Mouse (Mus musculus): Measurements from ENCODE around the gene Smim24. TPM values are rescaled to one million over a fixed set of nuclear protein-coding genes. Genes with fewer than 3 reads are reported as not detected.

Smim24 gene
- polyA plus RNA-seq, 1 experiment from 2014 or later = 1.5 TPM

DNA sequence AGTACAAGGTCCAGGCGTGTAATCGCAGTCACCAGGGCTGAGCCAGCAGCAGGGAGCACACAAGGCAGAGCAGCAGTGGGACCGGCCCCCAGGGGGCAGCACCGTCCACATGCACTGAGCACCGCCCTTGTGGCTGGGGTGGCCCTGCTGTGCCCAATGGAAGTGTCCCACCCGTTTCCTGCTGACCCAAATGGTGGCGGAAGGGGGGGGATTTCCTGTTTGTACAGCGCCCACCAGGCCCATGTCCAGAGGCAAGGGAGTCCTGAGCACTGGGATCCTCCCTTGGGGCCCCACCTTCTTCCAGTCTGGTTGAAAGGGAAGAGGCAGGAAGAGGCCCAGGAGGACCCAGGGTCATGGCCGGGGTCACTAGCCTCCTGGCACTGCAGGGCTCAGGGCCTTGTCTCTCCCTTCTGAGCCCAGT lies 16.0 kb downstream of the Smim24 start:
- 17% methylated on average over 7 of the region's 9 CpGs for WGBS
- peaks cover 30% of the 10 kb centered on the region for H3K36me3 ChIP-seq (ENCODE audit: control insufficient read depth, insufficient read depth, low read length)
- ATAC-seq (peak; percentile 40; the same call in 1 of the 2 replicates), DNase-seq (ENCODE audit: low spot score) (peak; percentile 63)
- H3K27ac ChIP-seq (ENCODE audit: low read depth, low read length) = no peak overlapping the region
- no peak overlapping the region for H3K4me2 ChIP-seq (ENCODE audit: low read length)
- no peaks in the 10 kb centered on the region for H3K9me3 ChIP-seq (replicated peaks; ENCODE audit: control insufficient read depth, low read length)
- no peak overlapping the region for H3K4me3 ChIP-seq (ENCODE audit: low read depth, low read length)
- H3K27me3 ChIP-seq (replicated peaks; ENCODE audit: control insufficient read depth, insufficient read depth, low read length) = 0 out of 2 replicates have a peak, but pooled peaks cover 5% of the 10 kb centered on the region
- H3K4me1 ChIP-seq (ENCODE audit: control insufficient read depth, insufficient read depth, low read length) = peaks cover 16% of the 10 kb centered on the region
- no peak overlapping the region for H3K9ac ChIP-seq (ENCODE audit: low read length)

GRCm38 (mm10) chr10:81409330-81409729 lies 16.5 kb downstream of the Smim24 start:
- Histone ChIP-seq H3K4me3 (ENCODE audit: low read depth, low read length) (no peak overlapping the region), H3K9me3 (replicated peaks; ENCODE audit: control insufficient read depth, low read length) (no peaks in the 10 kb centered on the region), H3K4me1 (ENCODE audit: control insufficient read depth, insufficient read depth, low read length) (peaks cover 21% of the 10 kb centered on the region), H3K27ac (ENCODE audit: low read depth, low read length) (no peak overlapping the region), H3K4me2 (ENCODE audit: low read length) (no peak overlapping the region), H3K9ac (ENCODE audit: low read length) (no peak overlapping the region), H3K36me3 (ENCODE audit: control insufficient read depth, insufficient read depth, low read length) (peaks cover 26% of the 10 kb centered on the region), H3K27me3 (replicated peaks; ENCODE audit: control insufficient read depth, insufficient read depth, low read length) (0 out of 2 replicates have a peak, but pooled peaks cover 5% of the 10 kb centered on the region)
- ATAC-seq = no peak
- DNase-seq (ENCODE audit: low spot score) = no peak
- 13% methylated on average over 8 of the region's 8 CpGs for WGBS

GRCm38 (mm10) chr10:81410350-81410749 lies 17.5 kb downstream of the Smim24 start:
- DNase-seq (ENCODE audit: low spot score) (no peak), ATAC-seq (no peak)
- H3K9me3 ChIP-seq (replicated peaks; ENCODE audit: control insufficient read depth, low read length) = no peaks in the 10 kb centered on the region
- H3K27ac ChIP-seq (ENCODE audit: low read depth, low read length) = no peak overlapping the region
- H3K4me1 ChIP-seq (ENCODE audit: control insufficient read depth, insufficient read depth, low read length) = peaks cover 25% of the 10 kb centered on the region
- H3K4me2 ChIP-seq (ENCODE audit: low read length) = no peak overlapping the region
- H3K27me3 ChIP-seq (replicated peaks; ENCODE audit: control insufficient read depth, insufficient read depth, low read length) = 0 out of 2 replicates have a peak, but pooled peaks cover 5% of the 10 kb centered on the region
- no peak overlapping the region; the same call in 1 of the 2 replicates for H3K9ac ChIP-seq (ENCODE audit: low read length)
- 63% methylated on average over 4 of the region's 4 CpGs for WGBS
- no peak overlapping the region for H3K4me3 ChIP-seq (ENCODE audit: low read depth, low read length)
- peaks cover 20% of the 10 kb centered on the region for H3K36me3 ChIP-seq (ENCODE audit: control insufficient read depth, insufficient read depth, low read length)

DNA sequence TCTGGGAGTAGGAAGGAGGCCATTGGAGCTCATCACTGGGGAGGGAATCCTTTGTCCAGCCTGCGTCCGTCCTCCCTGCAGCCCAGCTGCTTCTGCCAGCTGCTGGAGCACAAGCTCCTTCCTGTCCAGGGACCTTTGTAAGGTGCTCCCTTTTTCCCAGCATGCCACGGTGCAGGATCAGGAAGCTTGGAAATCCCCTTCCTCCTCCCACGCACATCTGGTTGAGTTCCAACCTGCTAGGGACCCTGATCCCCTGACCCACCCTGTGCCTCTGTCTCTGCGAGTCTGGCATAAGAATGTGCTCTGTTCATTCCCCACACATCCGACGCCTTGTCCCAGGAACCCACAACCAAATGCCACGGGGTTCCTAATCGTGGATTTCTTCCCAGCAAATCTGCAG lies 18.1 kb downstream of the Smim24 start:
- 83% methylated on average over 9 of the region's 9 CpGs for WGBS
- H3K4me3 ChIP-seq (ENCODE audit: low read depth, low read length) = no peak overlapping the region
- H3K9me3 ChIP-seq (replicated peaks; ENCODE audit: control insufficient read depth, low read length) = no peaks in the 10 kb centered on the region
- peak overlapping the region; percentile 71; the same call in 1 of the 2 replicates for H3K27ac ChIP-seq (ENCODE audit: low read depth, low read length)
- no peak for DNase-seq (ENCODE audit: low spot score)
- peaks cover 27% of the 10 kb centered on the region for H3K4me1 ChIP-seq (ENCODE audit: control insufficient read depth, insufficient read depth, low read length)
- H3K9ac ChIP-seq (ENCODE audit: low read length) = no peak overlapping the region
- H3K36me3 ChIP-seq (ENCODE audit: control insufficient read depth, insufficient read depth, low read length) = peaks cover 20% of the 10 kb centered on the region
- ATAC-seq = no peak
- no peak overlapping the region for H3K4me2 ChIP-seq (ENCODE audit: low read length)
- 0 out of 2 replicates have a peak, but pooled peaks cover 5% of the 10 kb centered on the region for H3K27me3 ChIP-seq (replicated peaks; ENCODE audit: control insufficient read depth, insufficient read depth, low read length)

GRCm38 (mm10) chr10:81411471-81412400 lies 18.9 kb downstream of the Smim24 start:
- Histone ChIP-seq H3K4me3 (ENCODE audit: low read depth, low read length) (no peak overlapping the region), H3K27me3 (replicated peaks; ENCODE audit: control insufficient read depth, insufficient read depth, low read length) (0 out of 2 replicates have a peak, but pooled peaks cover 5% of the 10 kb centered on the region), H3K27ac (ENCODE audit: low read depth, low read length) (peak overlapping the region; percentile 71), H3K4me1 (ENCODE audit: control insufficient read depth, insufficient read depth, low read length) (peaks cover 32% of the 10 kb centered on the region), H3K9ac (ENCODE audit: low read length) (no peak overlapping the region), H3K9me3 (replicated peaks; ENCODE audit: control insufficient read depth, low read length) (no peaks in the 10 kb centered on the region), H3K4me2 (ENCODE audit: low read length) (no peak overlapping the region), H3K36me3 (ENCODE audit: control insufficient read depth, insufficient read depth, low read length) (peaks cover 14% of the 10 kb centered on the region)
- DNase-seq (ENCODE audit: low spot score) (peak; percentile 63), ATAC-seq (no peak)
- 69% methylated on average over 18 of the region's 18 CpGs for WGBS

DNA sequence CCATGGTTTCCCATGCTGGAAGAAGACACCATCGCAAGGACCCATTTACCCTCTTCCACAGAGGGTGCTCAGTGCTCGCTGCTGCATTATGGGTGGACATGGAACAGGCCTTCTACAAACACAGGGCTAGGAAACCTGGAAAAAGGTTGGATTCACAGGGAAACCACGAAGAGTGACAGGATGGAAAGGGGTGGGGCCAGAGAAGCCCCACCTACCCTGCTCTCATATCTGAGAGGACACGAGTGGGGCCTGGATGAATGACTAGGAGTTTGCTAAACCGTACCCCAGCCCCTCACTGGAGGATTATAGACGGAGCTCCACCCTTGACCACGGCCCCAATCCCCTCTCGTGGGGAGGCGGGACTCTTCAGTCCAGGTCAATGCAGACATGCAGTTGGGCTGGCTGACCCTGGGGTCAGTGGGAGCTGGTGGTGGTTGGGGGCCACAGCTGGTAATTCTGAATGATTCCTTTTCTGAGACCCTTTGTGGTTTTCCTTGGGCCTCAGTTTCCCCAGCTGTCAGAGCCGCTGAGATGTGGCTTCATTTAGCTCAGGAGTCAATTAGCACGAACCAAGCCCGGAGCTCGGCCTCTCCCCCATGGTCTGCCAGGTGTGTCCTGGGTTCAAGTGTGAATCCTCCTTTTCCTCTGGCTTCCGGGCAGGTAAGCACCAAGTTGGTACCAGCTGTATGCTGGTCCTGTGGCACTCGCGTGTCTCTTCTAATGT lies 19.9 kb downstream of the Smim24 start:
- ATAC-seq = no peak
- Histone ChIP-seq H3K27ac (ENCODE audit: low read depth, low read length) (0 out of 2 replicates have a peak overlapping the region, but pooled peaks have one; percentile 71), H3K4me1 (ENCODE audit: control insufficient read depth, insufficient read depth, low read length) (peaks cover 35% of the 10 kb centered on the region), H3K4me2 (ENCODE audit: low read length) (no peak overlapping the region), H3K27me3 (replicated peaks; ENCODE audit: control insufficient read depth, insufficient read depth, low read length) (0 out of 2 replicates have a peak, but pooled peaks cover 5% of the 10 kb centered on the region), H3K9me3 (replicated peaks; ENCODE audit: control insufficient read depth, low read length) (no peaks in the 10 kb centered on the region), H3K9ac (ENCODE audit: low read length) (no peak overlapping the region), H3K4me3 (ENCODE audit: low read depth, low read length) (no peak overlapping the region), H3K36me3 (ENCODE audit: control insufficient read depth, insufficient read depth, low read length) (peaks cover 8% of the 10 kb centered on the region; the same call in 1 of the 2 replicates)
- WGBS = 82% methylated on average over 16 of the region's 16 CpGs
- no peak for DNase-seq (ENCODE audit: low spot score)

DNA sequence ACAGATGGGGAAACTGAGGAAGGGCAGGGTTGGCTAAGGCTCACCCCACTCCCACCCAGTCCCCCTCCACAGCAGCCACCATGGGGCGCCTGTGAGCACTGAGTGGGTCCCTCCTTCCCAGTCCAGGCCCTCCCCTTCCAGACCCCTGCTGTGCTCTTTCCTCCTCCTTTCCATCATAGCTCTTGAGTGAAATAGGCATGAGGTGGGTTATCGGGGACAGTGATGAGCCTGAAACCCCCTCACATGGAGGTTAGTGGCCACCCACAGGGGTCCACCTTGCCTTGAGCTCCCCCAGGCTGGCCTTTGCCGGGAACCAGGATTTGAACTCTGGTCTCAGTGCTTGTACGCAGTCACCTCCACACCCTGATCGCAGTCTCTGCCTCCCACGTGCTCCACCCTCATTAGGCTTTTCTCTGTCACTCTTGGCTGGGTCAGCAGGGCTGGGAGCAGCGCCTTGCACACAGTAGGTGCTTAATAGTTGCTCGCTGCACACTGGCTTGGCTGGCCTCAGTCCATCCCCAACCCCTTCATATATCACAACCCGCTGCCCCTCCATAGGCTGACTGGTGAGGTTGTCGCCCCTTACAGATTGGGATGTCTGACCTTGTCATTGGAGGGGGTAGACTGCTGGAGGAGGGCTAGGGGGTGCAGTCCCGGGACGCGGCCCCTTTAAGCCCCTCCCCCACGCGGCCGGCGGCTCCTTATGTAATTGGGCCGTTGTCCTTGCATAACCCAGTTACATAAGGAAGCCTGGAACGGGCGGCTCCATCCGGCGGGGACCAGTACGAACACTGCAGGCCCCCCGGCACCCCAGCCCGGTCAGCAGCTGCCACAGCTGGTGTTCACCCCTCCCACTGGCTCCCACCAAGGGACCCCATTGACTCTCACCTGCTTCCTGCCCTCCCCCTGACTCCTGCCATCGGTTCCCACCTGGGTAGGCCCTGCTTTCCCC lies 20.7 kb downstream of the Smim24 start:
- Histone ChIP-seq H3K27ac (ENCODE audit: low read depth, low read length) (no peak overlapping the region), H3K4me2 (ENCODE audit: low read length) (peak overlapping the region; percentile 36), H3K4me3 (ENCODE audit: low read depth, low read length) (peak overlapping the region; percentile 8; the same call in 1 of the 2 replicates), H3K36me3 (ENCODE audit: control insufficient read depth, insufficient read depth, low read length) (no peaks in the 10 kb centered on the region), H3K27me3 (replicated peaks; ENCODE audit: control insufficient read depth, insufficient read depth, low read length) (no peaks in the 10 kb centered on the region), H3K9me3 (replicated peaks; ENCODE audit: control insufficient read depth, low read length) (no peaks in the 10 kb centered on the region), H3K4me1 (ENCODE audit: control insufficient read depth, insufficient read depth, low read length) (peaks cover 39% of the 10 kb centered on the region), H3K9ac (ENCODE audit: low read length) (peak overlapping the region; percentile 46; the same call in 1 of the 2 replicates)
- ATAC-seq (no peak), DNase-seq (ENCODE audit: low spot score) (peak; percentile 63)
- WGBS = 25% methylated on average over 26 of the region's 26 CpGs

GRCm38 (mm10) chr10:81414682-81415081 lies 21.8 kb downstream of the Smim24 start:
- Histone ChIP-seq H3K36me3 (ENCODE audit: control insufficient read depth, insufficient read depth, low read length) (peaks cover 7% of the 10 kb centered on the region; the same call in 1 of the 2 replicates), H3K27me3 (replicated peaks; ENCODE audit: control insufficient read depth, insufficient read depth, low read length) (no peaks in the 10 kb centered on the region), H3K4me1 (ENCODE audit: control insufficient read depth, insufficient read depth, low read length) (peaks cover 40% of the 10 kb centered on the region), H3K4me3 (ENCODE audit: low read depth, low read length) (no peak overlapping the region), H3K9ac (ENCODE audit: low read length) (no peak overlapping the region), H3K27ac (ENCODE audit: low read depth, low read length) (no peak overlapping the region), H3K4me2 (ENCODE audit: low read length) (no peak overlapping the region), H3K9me3 (replicated peaks; ENCODE audit: control insufficient read depth, low read length) (no peaks in the 10 kb centered on the region)
- DNase-seq (ENCODE audit: low spot score) = peak; percentile 47
- no peak for ATAC-seq

Measured in forebrain, embryonic 14.5 days (tissue).